Mouse (Mus musculus): ENCODE data around the gene Traf6. TPM values are rescaled to one million over a fixed set of nuclear protein-coding genes. Genes with fewer than 3 reads are reported as not detected.

Traf6 gene
- 3.2 and 4.6 TPM in 2 replicates for polyA plus RNA-seq (2015; fragmentation: Nextera tagmentation; extraction: Ambion mirVana)

DNA sequence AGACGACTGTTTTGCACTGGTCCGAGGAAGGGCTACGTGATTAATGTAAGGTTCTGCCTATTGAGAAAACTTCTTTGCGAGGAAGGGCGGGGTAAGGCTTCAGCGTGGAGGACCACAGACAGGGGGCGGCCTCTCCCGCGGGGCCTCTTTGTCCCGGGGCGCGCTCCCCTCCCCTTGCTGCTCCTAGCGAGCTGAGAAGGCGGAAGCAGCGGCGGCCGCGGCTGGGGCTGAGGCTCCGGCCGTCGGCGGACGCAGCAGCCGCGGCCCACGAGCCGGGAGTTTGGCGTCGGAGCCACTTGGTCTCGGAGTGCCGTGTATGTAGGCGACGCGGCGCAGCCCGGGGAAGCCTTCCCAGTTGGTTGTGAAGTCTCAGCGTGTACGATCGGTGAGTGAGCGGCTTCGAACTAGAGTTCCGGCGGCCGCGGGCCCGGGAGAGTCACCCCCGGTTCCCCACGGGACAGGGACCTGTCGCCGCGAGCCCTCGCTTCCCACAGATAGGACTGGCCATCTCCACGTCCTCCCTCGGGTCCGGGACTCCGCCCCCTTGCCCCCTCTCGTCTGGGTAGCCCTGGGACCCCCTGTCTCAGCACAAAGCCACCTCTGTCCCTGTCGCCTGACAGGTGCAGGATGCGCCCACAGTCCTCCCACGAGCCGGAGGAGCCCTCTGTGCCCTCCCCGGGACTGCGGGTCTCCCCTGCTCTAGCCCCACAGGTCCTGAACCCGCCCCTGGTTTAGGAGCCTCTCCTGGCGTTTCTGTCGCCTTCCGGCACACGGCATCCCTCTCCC, at the start of gene Traf6:
Gene Traf6, plus strand, starts transcription at position 194 of the 786 bp plus-strand sequence.
- Histone ChIP-seq H3K27ac (peak within 1 kb of the TSS; percentile 54), H3K27me3 (0 out of 2 replicates have a peak, but pooled peaks cover 6% of the 10 kb centered on the region), H3K36me3 (0 out of 2 replicates have a peak, but pooled peaks cover 4% of the 10 kb centered on the region), H3K9me3 (replicated peaks) (no peaks in the 10 kb centered on the region), H3K4me1 (replicated peaks) (peaks cover 16% of the 10 kb centered on the region), H3K4me2 (peak within 1 kb of the TSS; percentile 80), H3K9ac (peak within 1 kb of the TSS; percentile 94), H3K4me3 (replicated peaks) (peak within 1 kb of the TSS; percentile 96)
- under 1% methylated on average over 67 of the region's 68 CpGs for WGBS (ENCODE audit: insufficient replicate concordance)
- ATAC-seq (ENCODE audit: low read depth) (peak; percentile 96), DNase-seq (peak; percentile 77)

DNA sequence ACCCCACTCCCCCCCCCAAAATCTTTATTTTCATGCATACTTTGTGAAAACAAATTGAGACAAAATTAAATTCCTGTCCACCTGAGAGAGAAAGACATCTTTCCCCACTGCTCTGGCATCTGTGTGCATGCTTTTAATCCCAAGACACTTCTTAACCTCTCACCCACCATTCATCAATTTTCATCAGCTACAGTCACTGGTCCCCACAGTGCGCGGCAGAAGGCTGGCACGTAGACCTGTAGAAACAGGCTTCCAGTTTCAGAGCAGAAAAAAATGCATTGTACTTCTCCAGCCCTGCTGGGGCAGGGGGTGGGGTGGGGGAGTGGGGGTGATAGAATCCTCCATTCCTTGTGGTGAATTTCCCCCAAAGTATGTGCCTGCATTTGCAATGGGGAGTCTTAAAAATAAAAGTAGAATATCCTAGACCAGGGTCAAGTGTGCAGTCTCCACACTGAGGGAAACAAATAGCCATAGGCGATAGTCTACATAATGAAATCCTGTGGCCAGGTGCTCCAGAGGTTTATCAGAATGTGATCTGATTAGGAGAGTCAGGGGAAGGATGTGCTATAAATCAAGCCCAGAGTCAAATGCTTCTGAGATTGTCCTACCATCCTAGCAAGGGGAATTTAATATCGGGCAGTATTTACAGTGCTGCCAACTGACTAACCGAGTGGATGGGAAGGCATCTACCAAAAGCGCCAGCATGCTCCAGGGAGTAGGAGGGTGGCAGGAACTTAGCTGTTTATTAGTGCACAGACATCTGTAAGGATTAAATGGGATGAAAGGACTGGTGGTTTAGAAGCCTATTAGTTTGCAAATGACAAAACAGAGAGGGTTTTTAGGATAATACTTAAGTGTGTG, 39.0 kb upstream of the Traf6 start:
- Histone ChIP-seq H3K27me3 (no peaks in the 10 kb centered on the region), H3K36me3 (no peaks in the 10 kb centered on the region), H3K27ac (no peak overlapping the region), H3K4me1 (replicated peaks) (no peaks in the 10 kb centered on the region), H3K9me3 (replicated peaks) (no peaks in the 10 kb centered on the region), H3K4me2 (no peak overlapping the region), H3K4me3 (replicated peaks) (no peak overlapping the region), H3K9ac (no peak overlapping the region)
- DNase-seq (no peak), ATAC-seq (ENCODE audit: low read depth) (no peak)
- 74% methylated on average over 7 of the region's 7 CpGs for WGBS (ENCODE audit: insufficient replicate concordance)

DNA sequence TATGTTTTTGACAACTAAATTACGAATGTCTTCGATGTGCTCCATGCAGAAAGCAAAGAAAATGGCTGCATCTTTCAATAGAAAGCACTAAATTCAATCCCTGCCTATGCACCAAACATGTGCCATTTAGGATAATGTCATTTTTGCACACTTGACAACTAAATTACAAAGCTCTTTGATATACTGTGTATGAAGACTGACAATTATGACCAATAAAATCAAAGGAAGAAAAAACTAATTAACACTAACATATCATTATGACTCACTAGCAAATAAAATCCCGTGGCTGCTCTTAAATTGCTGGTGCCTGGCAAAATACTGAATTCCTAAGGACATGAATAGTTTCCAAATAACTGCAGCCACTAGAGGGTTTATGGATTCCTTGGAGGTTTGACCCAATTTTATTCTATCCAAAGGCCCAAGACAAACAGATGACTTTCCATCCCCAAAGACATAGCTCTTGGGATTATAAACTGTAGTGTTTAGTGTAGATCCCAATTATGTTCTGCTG, 38.3 kb upstream of the Traf6 start:
- H3K36me3 ChIP-seq: no peaks in the 10 kb centered on the region
- DNase-seq (no peak), ATAC-seq (ENCODE audit: low read depth) (no peak)
- H3K4me2 ChIP-seq: no peak overlapping the region
- no peaks in the 10 kb centered on the region for H3K9me3 ChIP-seq (replicated peaks)
- H3K4me1 ChIP-seq (replicated peaks): no peaks in the 10 kb centered on the region
- 49% methylated on average over 3 of the region's 3 CpGs for WGBS (ENCODE audit: insufficient replicate concordance)
- H3K4me3 ChIP-seq (replicated peaks): no peak overlapping the region
- H3K9ac ChIP-seq: no peak overlapping the region
- no peak overlapping the region for H3K27ac ChIP-seq
- no peaks in the 10 kb centered on the region for H3K27me3 ChIP-seq

DNA sequence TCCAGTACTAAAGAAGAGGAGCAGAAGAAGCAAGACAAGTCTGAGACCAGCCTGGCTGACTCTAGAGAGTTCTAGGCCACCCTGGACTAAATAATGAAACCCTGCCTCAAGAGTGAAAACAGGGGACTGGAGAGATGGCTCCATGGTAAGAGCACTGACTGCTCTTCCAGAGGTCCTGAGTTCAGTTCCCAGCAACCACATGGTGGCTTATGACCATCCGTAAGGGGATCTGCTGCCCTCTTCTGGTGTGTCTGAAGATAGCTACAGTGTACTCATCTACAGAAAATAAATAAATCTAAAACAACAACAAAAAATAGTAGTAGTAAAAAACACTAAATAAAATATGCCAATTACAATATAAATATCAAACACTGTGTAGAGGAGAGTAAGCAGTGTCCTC, 32.4 kb upstream of the Traf6 start:
- Histone ChIP-seq H3K27ac (no peak overlapping the region), H3K27me3 (no peaks in the 10 kb centered on the region), H3K9me3 (replicated peaks) (no peaks in the 10 kb centered on the region), H3K36me3 (no peaks in the 10 kb centered on the region), H3K4me2 (no peak overlapping the region), H3K9ac (no peak overlapping the region), H3K4me3 (replicated peaks) (no peak overlapping the region), H3K4me1 (replicated peaks) (no peaks in the 10 kb centered on the region)
- 77% methylated on average over 1 of the region's 1 CpGs for WGBS (ENCODE audit: insufficient replicate concordance)
- no peak for DNase-seq
- no peak for ATAC-seq (ENCODE audit: low read depth)

DNA sequence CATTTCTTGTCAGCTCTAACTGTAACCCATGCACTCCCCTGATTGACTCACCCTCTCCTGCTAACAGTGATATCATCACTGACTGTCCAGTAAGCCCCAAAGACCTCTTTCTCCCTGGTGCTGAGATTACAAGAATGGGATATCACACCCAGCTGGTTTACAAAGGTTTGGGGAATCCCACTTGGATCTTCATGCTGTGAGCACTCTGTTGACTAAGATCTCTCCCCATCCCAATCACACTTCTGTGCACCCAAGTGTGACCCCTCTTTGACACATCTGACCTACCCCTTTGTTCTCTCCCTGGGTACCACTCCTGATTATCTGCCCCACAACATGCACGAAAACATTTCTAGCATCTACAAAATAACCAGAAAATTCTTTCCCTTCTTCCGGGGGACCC, 29.9 kb upstream of the Traf6 start:
- ATAC-seq (ENCODE audit: low read depth) (no peak), DNase-seq (no peak)
- WGBS (ENCODE audit: insufficient replicate concordance): 63% methylated on average over 2 of the region's 2 CpGs
- no peak overlapping the region for H3K4me2 ChIP-seq
- no peak overlapping the region for H3K27ac ChIP-seq
- H3K4me3 ChIP-seq (replicated peaks): no peak overlapping the region
- peaks cover 3% of the 10 kb centered on the region; the same call in 1 of the 2 replicates for H3K27me3 ChIP-seq
- no peaks in the 10 kb centered on the region for H3K36me3 ChIP-seq
- H3K9ac ChIP-seq: no peak overlapping the region
- H3K9me3 ChIP-seq (replicated peaks): no peaks in the 10 kb centered on the region
- peaks cover 10% of the 10 kb centered on the region; the same call in 1 of the 2 replicates for H3K4me1 ChIP-seq (replicated peaks)

DNA sequence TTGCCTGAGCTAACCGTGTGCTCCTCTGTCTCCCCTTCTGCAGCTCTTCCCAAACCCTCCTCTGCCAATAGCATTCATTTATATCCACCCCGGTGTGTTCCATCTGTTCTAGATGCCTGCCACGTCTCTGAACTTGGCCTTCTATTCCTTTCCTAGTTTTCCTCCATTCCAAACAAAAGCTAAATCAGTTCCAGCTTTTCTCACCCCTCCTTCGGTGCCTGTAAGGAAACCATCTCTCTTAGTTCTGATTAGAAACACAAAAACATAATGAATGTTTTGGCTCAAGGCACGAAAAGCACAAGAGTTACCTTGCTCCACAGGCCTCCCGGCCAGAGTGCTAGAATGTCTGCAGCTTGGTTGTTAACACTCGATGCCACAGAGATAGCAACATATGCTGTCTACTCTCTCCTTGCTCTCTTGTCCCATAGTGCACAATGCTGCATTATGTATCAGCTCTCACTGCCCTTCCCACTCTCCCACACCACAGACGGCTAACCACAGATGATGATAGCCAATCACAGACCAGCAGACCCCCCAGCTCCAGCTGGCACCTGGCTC, 29.0 kb upstream of the Traf6 start, which contains the start of the genes Rag1 and B230118H07Rik:
Gene Rag1, minus strand, starts transcription at position 388 of the 558 bp plus-strand sequence.
Gene B230118H07Rik, minus strand, starts transcription at position 419 of the 558 bp plus-strand sequence.
- 0 out of 2 replicates have a peak, but pooled peaks have one; percentile 15 for ATAC-seq (ENCODE audit: low read depth)
- Histone ChIP-seq H3K4me2 (no peak within 1 kb of the TSS), H3K4me3 (replicated peaks) (no peak within 1 kb of the TSS), H3K27me3 (peaks cover 3% of the 10 kb centered on the region; the same call in 1 of the 2 replicates), H3K4me1 (replicated peaks) (peaks cover 10% of the 10 kb centered on the region; the same call in 1 of the 2 replicates), H3K9me3 (replicated peaks) (no peaks in the 10 kb centered on the region), H3K9ac (no peak within 1 kb of the TSS), H3K27ac (no peak within 1 kb of the TSS), H3K36me3 (no peaks in the 10 kb centered on the region)
- DNase-seq: no peak
- 32% methylated on average over 8 of the region's 8 CpGs for WGBS (ENCODE audit: insufficient replicate concordance)

DNA sequence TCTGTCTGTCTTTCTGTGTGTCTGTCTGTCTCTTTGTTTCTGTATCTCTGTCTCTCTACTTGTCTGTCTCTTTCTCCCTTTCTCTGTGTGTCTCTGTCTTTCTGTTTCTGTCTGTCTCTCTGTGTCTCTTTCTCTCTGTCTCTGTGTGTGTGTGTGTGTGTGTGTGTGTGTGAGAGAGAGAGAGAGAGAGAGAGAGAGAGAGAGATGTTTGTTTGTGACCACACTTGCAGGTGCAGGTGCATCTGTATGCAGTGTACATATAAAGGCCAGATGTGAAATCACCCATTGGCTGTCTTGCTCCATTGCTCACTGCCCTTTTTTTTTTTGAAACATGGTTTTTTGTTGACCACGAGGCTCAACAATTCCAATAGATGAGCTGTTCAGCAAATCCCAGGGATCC, 27.8 kb upstream of the Traf6 start:
- 50% methylated on average over 1 of the region's 1 CpGs for WGBS (ENCODE audit: insufficient replicate concordance)
- no peak for ATAC-seq (ENCODE audit: low read depth)
- H3K4me3 ChIP-seq (replicated peaks): no peak overlapping the region

DNA sequence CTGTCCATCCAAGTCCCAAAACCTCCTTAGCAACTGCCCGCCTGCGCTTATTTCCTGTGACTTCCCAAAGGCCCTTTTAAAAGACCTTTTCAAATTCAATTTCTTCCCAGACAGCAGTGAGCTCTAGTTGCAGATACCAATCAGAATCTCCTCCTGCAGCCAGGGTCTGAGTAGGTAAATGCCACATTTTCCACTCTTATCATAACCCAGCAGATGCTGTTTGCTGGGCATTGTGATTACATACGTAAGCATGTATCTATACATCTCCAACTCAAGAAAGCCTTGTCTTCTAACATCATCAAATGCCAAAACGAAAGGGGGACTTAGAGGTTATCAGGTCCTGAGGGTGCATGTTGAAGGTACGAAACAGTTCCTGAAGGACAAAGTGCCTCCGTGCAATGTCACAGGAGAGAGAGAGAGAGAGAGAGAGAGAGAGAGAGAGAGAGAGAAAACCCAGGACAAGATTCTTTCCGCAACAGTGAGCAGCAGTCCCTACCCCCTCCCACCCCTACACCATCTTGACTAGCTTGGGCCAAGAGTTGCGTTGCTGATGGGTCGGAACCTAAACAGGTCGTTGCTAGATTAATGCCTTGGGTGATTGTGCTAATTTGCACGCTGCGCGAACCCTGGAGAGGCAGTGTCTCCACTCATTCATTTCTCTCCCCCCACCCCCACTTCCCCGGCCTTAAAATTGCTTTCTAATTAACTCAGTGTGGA, 25.9 kb upstream of the Traf6 start:
- Histone ChIP-seq H3K4me1 (replicated peaks) (peaks cover 10% of the 10 kb centered on the region; the same call in 1 of the 2 replicates), H3K36me3 (no peaks in the 10 kb centered on the region), H3K27me3 (peaks cover 3% of the 10 kb centered on the region; the same call in 1 of the 2 replicates), H3K9ac (no peak overlapping the region), H3K4me2 (peak overlapping the region; percentile 48), H3K27ac (no peak overlapping the region), H3K4me3 (replicated peaks) (no peak overlapping the region), H3K9me3 (replicated peaks) (no peaks in the 10 kb centered on the region)
- 26% methylated on average over 14 of the region's 14 CpGs for WGBS (ENCODE audit: insufficient replicate concordance)
- DNase-seq: no peak
- peak; percentile 59 for ATAC-seq (ENCODE audit: low read depth)

More for the DNA sequence above, 27.8 kb upstream of the Traf6 start:
- H3K27ac ChIP-seq: no peak overlapping the region
- H3K9me3 ChIP-seq (replicated peaks): no peaks in the 10 kb centered on the region
- H3K4me1 ChIP-seq (replicated peaks): peaks cover 10% of the 10 kb centered on the region; the same call in 1 of the 2 replicates
- no peak overlapping the region for H3K4me2 ChIP-seq
- no peaks in the 10 kb centered on the region for H3K36me3 ChIP-seq
- no peak overlapping the region for H3K9ac ChIP-seq
- peaks cover 3% of the 10 kb centered on the region; the same call in 1 of the 2 replicates for H3K27me3 ChIP-seq
- DNase-seq: no peak

DNA sequence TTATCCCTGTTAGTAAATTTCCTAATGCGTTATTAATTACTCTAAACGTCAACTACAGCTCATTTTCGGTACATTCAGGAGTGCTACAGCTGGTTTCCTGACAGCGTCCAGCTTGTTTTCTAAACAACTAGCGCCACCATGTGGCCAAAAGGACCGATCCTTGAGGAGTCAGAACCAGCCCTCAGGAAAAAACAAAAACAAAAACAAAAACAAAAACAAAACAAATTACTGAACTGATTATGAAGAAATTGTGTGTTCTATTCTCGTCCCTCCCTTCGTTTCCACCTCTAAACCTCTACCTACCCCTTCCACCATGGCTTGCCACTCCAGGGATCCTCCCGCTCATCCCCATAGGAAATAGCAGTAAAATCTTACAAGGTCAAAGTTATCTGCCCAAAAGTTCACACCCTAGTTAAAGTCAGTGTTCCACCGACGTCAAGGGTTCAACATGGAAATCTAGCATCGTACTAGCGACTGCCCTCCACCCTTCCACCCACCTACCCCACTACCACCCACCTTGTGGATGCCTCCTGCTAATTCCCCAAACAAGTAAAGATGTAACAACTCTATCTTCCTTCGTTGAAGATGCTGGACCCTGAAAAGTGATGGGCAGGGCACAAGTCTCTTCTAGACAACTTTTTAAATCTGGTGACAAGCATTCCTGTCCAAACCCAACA, 25.2 kb upstream of the Traf6 start:
- peaks cover 10% of the 10 kb centered on the region; the same call in 1 of the 2 replicates for H3K4me1 ChIP-seq (replicated peaks)
- H3K4me2 ChIP-seq: peak overlapping the region; percentile 48
- DNase-seq: peak; percentile 34
- H3K27ac ChIP-seq: no peak overlapping the region
- WGBS (ENCODE audit: insufficient replicate concordance): 11% methylated on average over 14 of the region's 14 CpGs
- H3K36me3 ChIP-seq: no peaks in the 10 kb centered on the region
- no peak overlapping the region for H3K9ac ChIP-seq
- no peaks in the 10 kb centered on the region for H3K9me3 ChIP-seq (replicated peaks)
- no peak for ATAC-seq (ENCODE audit: low read depth)
- no peak overlapping the region for H3K4me3 ChIP-seq (replicated peaks)
- H3K27me3 ChIP-seq: peaks cover 3% of the 10 kb centered on the region; the same call in 1 of the 2 replicates

DNA sequence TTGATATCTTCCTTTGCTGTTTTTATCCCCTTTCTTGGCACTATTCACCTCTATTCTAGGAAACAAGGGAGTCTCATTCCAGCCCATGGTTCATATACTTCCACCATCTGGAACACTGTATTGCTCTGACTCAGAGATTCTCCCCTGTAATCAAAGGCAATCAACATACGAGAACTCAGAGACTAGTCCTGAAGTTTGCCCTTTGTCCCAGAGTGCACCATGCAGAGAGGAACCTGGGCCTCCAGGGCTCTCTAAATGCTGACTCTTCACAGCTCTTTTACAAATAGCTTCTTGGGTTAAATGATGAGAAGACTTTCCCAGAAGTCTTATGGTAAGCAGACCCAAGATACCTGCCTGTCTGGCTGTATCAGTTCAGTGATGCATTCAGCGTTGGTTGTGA, 17.7 kb upstream of the Traf6 start:
- H3K9ac ChIP-seq: no peak overlapping the region
- 60% methylated on average over 2 of the region's 2 CpGs for WGBS (ENCODE audit: insufficient replicate concordance)
- DNase-seq (no peak), ATAC-seq (ENCODE audit: low read depth) (no peak)
- no peak overlapping the region for H3K4me2 ChIP-seq
- no peak overlapping the region for H3K4me3 ChIP-seq (replicated peaks)
- no peaks in the 10 kb centered on the region for H3K9me3 ChIP-seq (replicated peaks)
- no peak overlapping the region for H3K27ac ChIP-seq
- H3K27me3 ChIP-seq: no peaks in the 10 kb centered on the region
- H3K4me1 ChIP-seq (replicated peaks): no peaks in the 10 kb centered on the region
- no peaks in the 10 kb centered on the region for H3K36me3 ChIP-seq
